12 mouse cellular contexts compared by ENCODE assay signal in the genomic region with DNA sequence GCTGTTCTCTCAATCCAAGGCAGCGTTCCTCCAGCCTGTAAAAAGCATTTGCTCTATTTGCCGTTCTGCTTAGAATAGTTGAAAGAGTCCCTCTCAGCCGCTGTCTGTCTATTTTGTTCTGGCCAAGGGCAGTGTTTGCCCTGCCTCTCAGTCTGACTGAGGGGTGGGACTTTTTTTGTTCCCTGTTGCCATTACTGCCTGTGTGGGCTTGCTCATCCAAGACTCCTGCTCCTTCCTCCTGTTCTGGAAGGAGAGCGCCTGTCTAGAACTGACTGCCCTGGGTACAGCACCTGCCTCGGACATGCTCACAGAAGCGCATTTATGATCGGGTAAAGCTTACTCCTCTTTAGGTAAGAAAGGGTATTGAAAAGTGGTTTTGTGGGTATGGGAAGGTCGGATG.
DNase-seq lines count a peak whose midpoint lies in the region; ATAC-seq and TF ChIP-seq lines count a peak whose summit lies in the region.
"Had no signal": no experiment of that assay in that cellular context is flagged by ENCODE, and none has a peak within 500 bp of the region (broad histone marks: within the 10 kb centered on the region; RNA-seq: fewer than 3 reads in every experiment).

No protein-coding gene starts in this region.

- H3K9ac ChIP-seq in forebrain, embryonic 11.5 days (ENCODE audit: low read length) = no peak overlapping the region
- no peak overlapping the region for H3K9ac ChIP-seq in forebrain, embryonic 15.5 days (replicated peaks)
- H3K9ac ChIP-seq in hindbrain, embryonic 15.5 days = no peak overlapping the region
- H3K9ac ChIP-seq in hindbrain, embryonic 13.5 days = no peak overlapping the region
- H3K9ac ChIP-seq in midbrain, embryonic 13.5 days (replicated peaks) = no peak overlapping the region
- H3K9ac ChIP-seq: liver, embryonic 12.5 days had no signal

- H3K27me3 ChIP-seq in forebrain, embryonic 11.5 days (ENCODE audit: control insufficient read depth, insufficient read depth, low read length) = no peaks in the 10 kb centered on the region
- H3K27me3 ChIP-seq in forebrain, embryonic 15.5 days = no peaks in the 10 kb centered on the region
- H3K27me3 ChIP-seq in hindbrain, embryonic 15.5 days = no peaks in the 10 kb centered on the region
- no peaks in the 10 kb centered on the region for H3K27me3 ChIP-seq in hindbrain, embryonic 13.5 days
- H3K27me3 ChIP-seq in midbrain, embryonic 13.5 days = no peaks in the 10 kb centered on the region
- H3K27me3 ChIP-seq: liver, embryonic 12.5 days; Patski had no signal

- H3K4me2 ChIP-seq in forebrain, embryonic 11.5 days (ENCODE audit: low read depth, low read length, severe bottlenecking) = no peak overlapping the region
- H3K4me2 ChIP-seq in forebrain, embryonic 15.5 days (replicated peaks) = no peak overlapping the region
- H3K4me2 ChIP-seq in hindbrain, embryonic 15.5 days = 0 out of 2 replicates have a peak overlapping the region, but pooled peaks have one; percentile 9
- H3K4me2 ChIP-seq in hindbrain, embryonic 13.5 days = no peak overlapping the region
- H3K4me2 ChIP-seq in midbrain, embryonic 13.5 days (replicated peaks) = no peak overlapping the region
- H3K4me2 ChIP-seq: liver, embryonic 12.5 days had no signal

- H3K36me3 ChIP-seq in forebrain, embryonic 11.5 days (ENCODE audit: control insufficient read depth, insufficient read depth, low read length) = no peaks in the 10 kb centered on the region
- no peaks in the 10 kb centered on the region for H3K36me3 ChIP-seq in forebrain, embryonic 15.5 days
- H3K36me3 ChIP-seq in hindbrain, embryonic 15.5 days = no peaks in the 10 kb centered on the region
- no peaks in the 10 kb centered on the region for H3K36me3 ChIP-seq in hindbrain, embryonic 13.5 days
- H3K36me3 ChIP-seq in midbrain, embryonic 13.5 days = no peaks in the 10 kb centered on the region
- H3K36me3 ChIP-seq: liver, embryonic 12.5 days had no signal

- 0 out of 2 replicates have a peak, but pooled peaks have one; percentile 31 for ATAC-seq in forebrain, embryonic 11.5 days (replicated peaks; ENCODE audit: low FRiP score)
- no peak for ATAC-seq in forebrain, embryonic 15.5 days (replicated peaks)
- peak; percentile 65; the same call in 1 of the 2 replicates for ATAC-seq in hindbrain, embryonic 15.5 days (ENCODE audit: low FRiP score, low read depth)
- ATAC-seq in hindbrain, embryonic 13.5 days (ENCODE audit: low FRiP score) = no peak
- peak; percentile 55; the same call in 1 of the 2 replicates for ATAC-seq in midbrain, embryonic 13.5 days
- ATAC-seq in megakaryocyte-erythroid progenitor cell, adult 5-6 weeks (replicated peaks; ENCODE audit: low FRiP score, low TSS enrichment, poor library complexity, severe bottlenecking) = no peak
- ATAC-seq: liver, embryonic 12.5 days; Patski had no signal

- no peaks in the 10 kb centered on the region for H3K4me1 ChIP-seq in forebrain, embryonic 11.5 days (replicated peaks; ENCODE audit: control insufficient read depth, insufficient read depth, low read length)
- peaks cover 10% of the 10 kb centered on the region for H3K4me1 ChIP-seq in forebrain, embryonic 15.5 days
- H3K4me1 ChIP-seq in hindbrain, embryonic 15.5 days (replicated peaks) = peaks cover 10% of the 10 kb centered on the region; the same call in 1 of the 2 replicates
- H3K4me1 ChIP-seq in hindbrain, embryonic 13.5 days (replicated peaks) = peaks cover 22% of the 10 kb centered on the region
- peaks cover 31% of the 10 kb centered on the region for H3K4me1 ChIP-seq in midbrain, embryonic 13.5 days (replicated peaks)

- TF ChIP-seq POLR2A in brain, embryonic 14.5 days (IDR thresholded peaks at IDR 0.05; ENCODE audit: borderline replicate concordance, extremely low read depth, insufficient read depth, insufficient read length, poor library complexity, severe bottlenecking) = no peak

- TF ChIP-seq CTCF in brain, embryonic 14.5 days (IDR thresholded peaks at IDR 0.05; ENCODE audit: borderline replicate concordance, extremely low read depth, insufficient read depth, insufficient read length) = no peak

- no peaks in the 10 kb centered on the region for H3K9me3 ChIP-seq in forebrain, embryonic 11.5 days (ENCODE audit: control insufficient read depth, low read length)
- H3K9me3 ChIP-seq in forebrain, embryonic 15.5 days = no peaks in the 10 kb centered on the region
- H3K9me3 ChIP-seq in hindbrain, embryonic 15.5 days = no peaks in the 10 kb centered on the region
- no peaks in the 10 kb centered on the region for H3K9me3 ChIP-seq in hindbrain, embryonic 13.5 days
- no peaks in the 10 kb centered on the region for H3K9me3 ChIP-seq in midbrain, embryonic 13.5 days
- H3K9me3 ChIP-seq: liver, embryonic 12.5 days had no signal

- no peak for DNase-seq in forebrain, embryonic 11.5 days (ENCODE audit: low spot score)
- peak; percentile 45 for DNase-seq in brain, embryonic 14.5 days (ENCODE audit: low read depth)
- no peak for DNase-seq in adrenal gland, postnatal 4 days (ENCODE audit: low spot score in 2 of 2)
- DNase-seq: adrenal gland, postnatal 10 days; cerebellum, adult 11-12 months had no signal

- no peak overlapping the region for H3K27ac ChIP-seq in forebrain, embryonic 11.5 days (ENCODE audit: low read depth, low read length)
- no peak overlapping the region for H3K27ac ChIP-seq in forebrain, embryonic 15.5 days (replicated peaks)
- H3K27ac ChIP-seq in hindbrain, embryonic 15.5 days (replicated peaks) = no peak overlapping the region
- no peak overlapping the region for H3K27ac ChIP-seq in hindbrain, embryonic 13.5 days
- 0 out of 2 replicates have a peak overlapping the region, but pooled peaks have one; percentile 9 for H3K27ac ChIP-seq in midbrain, embryonic 13.5 days
- H3K27ac ChIP-seq: liver, embryonic 12.5 days had no signal

- H3K4me3 ChIP-seq in forebrain, embryonic 11.5 days (ENCODE audit: low read depth, low read length) = no peak overlapping the region
- no peak overlapping the region for H3K4me3 ChIP-seq in forebrain, embryonic 15.5 days
- no peak overlapping the region for H3K4me3 ChIP-seq in hindbrain, embryonic 15.5 days
- H3K4me3 ChIP-seq in hindbrain, embryonic 13.5 days = no peak overlapping the region
- no peak overlapping the region for H3K4me3 ChIP-seq in midbrain, embryonic 13.5 days (replicated peaks)
- H3K4me3 ChIP-seq: liver, embryonic 12.5 days had no signal

- 41% methylated on average over 8 of the region's 8 CpGs for WGBS in forebrain, embryonic 11.5 days
- WGBS in forebrain, embryonic 15.5 days = 45% methylated on average over 8 of the region's 8 CpGs
- WGBS in hindbrain, embryonic 15.5 days = 46% methylated on average over 8 of the region's 8 CpGs
- WGBS in hindbrain, embryonic 13.5 days = 44% methylated on average over 8 of the region's 8 CpGs
- WGBS in midbrain, embryonic 13.5 days = 30% methylated on average over 8 of the region's 8 CpGs

Comparison
In these comparisons a context has a peak if more than half of its experiments do, and no peak if none do; other contexts are left out.
1. ATAC-seq: peak in forebrain, embryonic 11.5 days (single experiment), hindbrain, embryonic 15.5 days (single experiment) and midbrain, embryonic 13.5 days (single experiment); none in forebrain, embryonic 15.5 days (single experiment), hindbrain, embryonic 13.5 days (single experiment) and megakaryocyte-erythroid progenitor cell, adult 5-6 weeks (single experiment).